Mouse (Mus musculus): Measurements from ENCODE around the gene Ywhah. TPM values are rescaled to one million over a fixed set of nuclear protein-coding genes. Genes with fewer than 3 reads are reported as not detected.

Gene Ywhah
- total RNA-seq (2022), result 10 to 100 TPM; 41.2 to 58.3 (median 44.9) TPM

DNA sequence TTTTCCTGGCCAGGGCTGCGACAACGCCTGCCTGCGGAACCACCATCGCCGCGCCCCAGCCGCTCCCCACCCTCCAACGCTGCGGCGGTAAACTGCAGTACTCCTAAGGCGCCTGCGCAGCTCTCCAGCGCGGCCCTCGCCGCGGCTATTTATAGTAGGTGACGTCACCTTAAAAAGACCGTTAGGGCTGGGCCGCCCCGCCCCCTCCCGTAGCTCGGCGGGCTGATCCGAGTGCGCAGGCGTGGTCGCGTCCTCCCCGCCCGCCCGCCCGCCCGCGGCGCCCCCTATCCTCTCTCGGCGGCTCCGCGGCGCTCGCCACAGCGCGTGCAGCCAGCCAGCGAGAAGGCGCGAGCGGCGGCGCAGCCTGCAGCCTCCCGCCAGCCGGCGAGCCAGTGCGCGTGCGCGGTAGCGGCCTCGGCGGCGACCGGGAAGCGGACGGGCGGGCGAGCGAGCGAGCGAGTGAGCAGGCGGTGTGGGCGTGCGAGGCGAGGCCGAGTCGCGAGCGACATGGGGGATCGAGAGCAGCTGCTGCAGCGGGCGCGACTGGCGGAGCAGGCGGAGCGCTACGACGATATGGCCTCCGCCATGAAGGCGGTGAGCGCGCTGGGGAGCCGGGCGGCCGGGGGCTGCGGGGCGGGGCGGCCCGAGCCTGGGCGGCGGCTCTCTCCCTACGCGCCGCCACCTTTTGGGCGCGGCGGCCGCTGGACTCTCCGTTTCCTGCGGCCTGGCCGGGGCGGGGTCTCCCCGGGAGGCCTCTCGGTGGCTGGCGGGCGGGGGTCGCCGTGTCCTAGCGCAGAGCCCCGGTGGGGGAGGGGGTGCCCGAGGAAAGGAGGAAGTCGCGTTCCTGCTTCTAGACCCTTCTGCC is at the start of gene Ywhah:
Ywhah (plus strand) TSS at position 256 of the 865 bp plus-strand sequence.
- DNase-seq (ENCODE audit: low spot score in 2 of 2), result peak; percentile 93 to 95

GRCm38 (mm10) chr5:32976541-32976940 is 42.1 kb upstream of the Ywhah start:
- no peak for DNase-seq (ENCODE audit: low spot score in 2 of 2)

- DNase-seq (ENCODE audit: low spot score in 2 of 2), result no peak
Observed at GRCm38 (mm10) chr5:32977179-32977578, 41.4 kb upstream of the Ywhah start.

- no peak for DNase-seq (ENCODE audit: low spot score in 2 of 2)
Observed at GRCm38 (mm10) chr5:32985379-32985778, 33.2 kb upstream of the Ywhah start.

DNA sequence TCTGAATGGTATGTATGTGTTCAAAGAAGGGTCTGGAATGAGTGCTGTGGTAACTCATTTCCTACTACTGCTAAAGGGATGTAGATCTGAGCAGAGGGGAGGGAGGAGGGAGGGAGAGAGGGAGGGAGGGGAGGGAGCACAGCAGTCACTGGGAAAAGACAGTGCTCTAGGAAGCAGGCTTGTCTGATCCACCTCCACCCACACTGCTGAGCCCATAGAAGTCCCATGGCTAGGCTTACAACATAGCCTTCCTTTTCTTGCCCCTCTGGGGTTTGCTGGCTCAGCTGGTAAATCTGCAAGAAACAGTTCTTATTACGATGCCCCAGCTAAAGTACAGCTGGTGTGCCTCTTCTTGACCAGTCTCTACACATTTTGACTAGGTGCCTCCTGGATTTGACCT is 30.7 kb upstream of the Ywhah start:
- no peak for DNase-seq (ENCODE audit: low spot score in 2 of 2)

GRCm38 (mm10) chr5:32989959-32990640 is 28.5 kb upstream of the Ywhah start:
- no peak for DNase-seq (ENCODE audit: low spot score in 2 of 2)

DNA sequence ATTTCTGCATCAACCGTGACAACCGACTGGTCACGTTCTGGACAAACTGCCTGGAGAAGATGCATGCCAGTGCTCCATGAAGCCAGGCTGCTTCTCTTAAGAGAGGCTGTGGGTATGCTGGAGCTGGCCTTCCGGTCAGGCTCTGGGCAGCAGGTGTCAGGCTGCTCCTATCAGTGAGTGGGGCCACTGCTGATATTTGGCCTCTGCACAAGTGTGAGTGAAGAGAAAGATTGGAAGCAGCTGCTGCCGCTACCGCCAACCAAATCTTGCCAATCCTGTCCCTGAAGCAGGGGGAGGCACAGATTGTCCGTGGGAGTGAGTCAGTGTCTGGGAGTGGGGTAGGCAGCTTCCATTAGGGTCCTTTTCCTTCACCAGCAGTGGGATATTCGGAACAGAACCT is 27.5 kb upstream of the Ywhah start:
- peak; percentile 9 to 13 for DNase-seq (ENCODE audit: low spot score in 2 of 2)

DNA sequence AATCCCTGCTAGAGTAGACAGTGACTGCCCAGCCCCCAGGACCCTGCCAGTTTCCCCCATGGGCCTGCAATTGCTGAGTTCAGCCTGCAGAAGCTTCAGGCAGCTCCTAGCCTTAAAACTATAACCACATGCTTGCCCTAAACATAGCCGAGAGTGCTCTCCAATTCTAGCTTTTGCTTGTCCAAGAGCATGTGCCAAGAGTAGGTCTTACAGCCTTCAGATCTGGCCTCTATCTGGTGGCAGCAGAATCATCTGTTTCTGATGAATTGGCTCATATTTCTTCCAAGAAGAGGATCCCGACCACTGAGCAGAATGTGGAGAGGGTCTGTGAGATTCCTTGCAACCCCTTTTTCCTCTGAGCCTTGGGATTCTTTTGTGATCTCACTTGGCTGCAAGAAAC is 24.1 kb upstream of the Ywhah start:
- no peak for DNase-seq (ENCODE audit: low spot score in 2 of 2)

DNA sequence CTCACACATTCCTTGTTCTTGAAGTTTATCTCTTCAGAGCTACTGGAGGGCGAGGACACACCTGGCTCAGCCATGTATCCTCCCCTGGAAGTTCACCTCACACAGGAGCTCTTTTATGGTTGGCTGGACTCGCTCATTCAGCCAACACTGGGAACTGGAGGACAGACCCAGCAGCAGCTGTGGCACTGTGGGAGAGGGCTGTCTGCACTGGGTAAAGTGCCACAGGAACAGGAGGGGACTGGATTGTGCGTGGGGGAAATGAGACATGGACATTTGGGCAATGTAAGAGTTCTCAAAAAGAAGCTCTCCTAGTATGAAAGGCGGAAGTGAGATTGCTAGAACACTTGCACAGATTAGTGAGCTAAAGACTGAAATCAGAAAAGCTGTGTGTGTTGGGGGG is 22.9 kb upstream of the Ywhah start:
- no peak for DNase-seq (ENCODE audit: low spot score in 2 of 2)

DNA sequence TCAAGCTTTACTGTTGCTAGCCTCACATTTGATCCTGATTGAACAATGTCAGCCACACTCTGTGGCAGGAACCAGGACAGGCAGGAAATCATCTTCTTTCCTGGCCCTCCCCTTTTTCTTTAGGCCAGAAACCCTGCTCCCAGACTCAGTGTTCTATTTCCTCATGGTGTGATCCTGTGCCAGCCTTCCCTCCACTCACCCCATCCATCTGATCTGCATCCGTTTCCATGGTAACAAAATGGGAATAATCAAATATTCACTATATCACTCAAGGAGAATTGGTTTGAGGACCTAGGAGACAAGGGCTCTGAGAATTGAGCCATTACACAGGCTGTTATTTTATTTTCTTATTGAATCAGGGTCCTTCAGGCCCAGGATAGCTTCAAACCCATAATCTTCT is 22.1 kb upstream of the Ywhah start:
- no peak for DNase-seq (ENCODE audit: low spot score in 2 of 2)

- DNase-seq (ENCODE audit: low spot score in 2 of 2), result no peak
Observed at GRCm38 (mm10) chr5:32997686-32998085, 20.9 kb upstream of the Ywhah start.

DNA sequence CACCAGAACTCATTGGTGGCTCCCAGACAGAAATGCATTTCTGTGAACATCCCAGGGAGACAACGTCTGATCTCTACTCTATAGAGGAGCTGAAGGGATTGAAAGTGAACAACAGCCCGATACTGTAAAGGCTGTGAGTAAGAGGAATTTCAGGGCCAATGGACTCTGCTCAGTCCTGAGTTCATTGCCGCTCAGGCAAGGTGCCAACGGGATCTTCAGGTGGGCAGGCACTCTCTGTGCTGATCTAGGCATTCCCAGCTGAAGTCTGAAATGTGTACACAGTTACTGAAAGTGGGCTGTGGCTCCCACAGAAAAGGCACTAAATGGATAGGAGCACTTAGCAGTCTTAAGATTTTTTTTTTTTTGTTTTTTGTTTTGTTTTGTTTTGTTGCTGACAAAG is 19.8 kb upstream of the Ywhah start:
- no peak for DNase-seq (ENCODE audit: low spot score in 2 of 2)

- no peak for DNase-seq (ENCODE audit: low spot score in 2 of 2)
Observed at GRCm38 (mm10) chr5:33001111-33001510, 17.5 kb upstream of the Ywhah start.

- DNase-seq (ENCODE audit: low spot score in 2 of 2), result no peak
Observed at GRCm38 (mm10) chr5:33002781-33003180, 15.8 kb upstream of the Ywhah start.

GRCm38 (mm10) chr5:33003500-33003899 is 15.1 kb upstream of the Ywhah start:
- DNase-seq (ENCODE audit: low spot score in 2 of 2), result no peak

DNA sequence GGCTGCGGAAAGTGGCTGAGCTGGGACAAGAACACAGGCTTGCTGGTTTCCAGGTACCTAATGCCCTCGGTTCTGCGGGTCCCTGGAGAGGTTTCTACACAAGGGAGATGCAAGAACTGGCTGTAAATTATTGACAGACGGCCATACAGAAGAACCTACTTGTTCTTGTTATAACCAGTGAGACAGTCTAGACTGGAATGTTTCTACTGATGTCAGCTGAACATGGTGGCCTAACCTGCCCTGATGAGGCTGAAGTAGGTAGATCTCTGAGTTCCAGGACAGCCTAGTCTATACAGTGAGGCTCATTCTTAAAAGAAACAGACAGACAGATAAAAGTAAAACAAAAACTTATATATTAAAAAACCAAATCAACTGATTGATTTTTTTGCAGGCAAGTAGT is 14.5 kb upstream of the Ywhah start:
- DNase-seq (ENCODE audit: low spot score in 2 of 2), result no peak

DNA sequence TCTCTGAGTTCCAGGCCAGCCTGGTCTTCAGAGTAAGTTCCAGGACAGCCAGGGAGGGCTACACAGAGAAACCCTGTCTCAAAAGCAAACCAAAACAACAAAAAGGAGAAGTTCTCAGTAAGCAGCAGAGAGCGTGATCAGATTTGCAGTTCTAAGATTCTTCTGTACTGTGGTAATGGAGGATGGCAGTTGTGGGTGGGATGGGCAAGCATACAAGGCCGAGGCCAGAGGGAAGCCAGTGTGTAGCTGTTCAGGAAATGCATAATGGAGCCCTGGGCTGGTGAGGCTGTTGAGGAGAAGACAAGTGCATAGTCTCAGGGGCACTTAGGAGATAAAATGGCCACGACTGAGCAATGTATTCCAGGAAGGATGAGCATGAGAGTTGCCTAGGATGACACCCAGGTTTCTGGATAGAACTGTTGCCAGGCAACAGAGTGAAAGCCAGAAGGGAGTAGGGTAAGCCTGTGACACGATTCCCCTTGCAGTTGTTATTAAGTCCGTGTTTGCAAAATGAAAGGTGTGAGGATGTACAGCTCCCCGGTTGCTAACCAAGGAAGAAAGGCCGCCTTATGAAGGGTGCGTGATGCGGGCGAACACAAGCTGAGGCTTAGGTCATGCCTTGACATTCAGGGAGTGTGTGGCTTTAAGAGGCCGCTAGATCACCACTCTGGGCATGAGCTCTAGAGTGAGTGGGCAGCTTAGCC is 13.0 kb upstream of the Ywhah start:
- no peak for DNase-seq (ENCODE audit: low spot score in 2 of 2)

DNA sequence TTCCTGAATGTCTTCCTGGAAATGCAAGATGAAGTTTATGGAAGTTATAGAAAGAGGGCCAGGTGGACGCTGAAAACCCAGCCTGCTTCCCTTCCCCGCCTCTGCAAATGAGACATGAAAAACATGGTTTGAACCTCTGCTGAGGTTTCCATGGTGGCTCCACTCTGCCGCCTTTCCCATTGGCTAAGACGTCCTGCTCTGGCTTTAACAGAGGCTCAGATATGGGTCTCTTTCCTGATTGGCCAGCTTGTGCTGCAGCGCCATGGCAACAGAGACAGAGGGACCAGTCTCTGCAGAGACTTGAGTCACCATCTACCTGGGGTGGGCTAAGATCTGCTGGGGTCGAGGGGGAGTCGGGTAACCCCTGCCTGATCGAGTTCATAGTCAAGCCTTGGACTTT is 11.9 kb upstream of the Ywhah start:
- no peak for DNase-seq (ENCODE audit: low spot score in 2 of 2)

GRCm38 (mm10) chr5:33007371-33007770 is 11.2 kb upstream of the Ywhah start:
- no peak for DNase-seq (ENCODE audit: low spot score in 2 of 2)

GRCm38 (mm10) chr5:33009301-33009700 is 9.3 kb upstream of the Ywhah start:
- DNase-seq (ENCODE audit: low spot score in 2 of 2), result no peak

DNA sequence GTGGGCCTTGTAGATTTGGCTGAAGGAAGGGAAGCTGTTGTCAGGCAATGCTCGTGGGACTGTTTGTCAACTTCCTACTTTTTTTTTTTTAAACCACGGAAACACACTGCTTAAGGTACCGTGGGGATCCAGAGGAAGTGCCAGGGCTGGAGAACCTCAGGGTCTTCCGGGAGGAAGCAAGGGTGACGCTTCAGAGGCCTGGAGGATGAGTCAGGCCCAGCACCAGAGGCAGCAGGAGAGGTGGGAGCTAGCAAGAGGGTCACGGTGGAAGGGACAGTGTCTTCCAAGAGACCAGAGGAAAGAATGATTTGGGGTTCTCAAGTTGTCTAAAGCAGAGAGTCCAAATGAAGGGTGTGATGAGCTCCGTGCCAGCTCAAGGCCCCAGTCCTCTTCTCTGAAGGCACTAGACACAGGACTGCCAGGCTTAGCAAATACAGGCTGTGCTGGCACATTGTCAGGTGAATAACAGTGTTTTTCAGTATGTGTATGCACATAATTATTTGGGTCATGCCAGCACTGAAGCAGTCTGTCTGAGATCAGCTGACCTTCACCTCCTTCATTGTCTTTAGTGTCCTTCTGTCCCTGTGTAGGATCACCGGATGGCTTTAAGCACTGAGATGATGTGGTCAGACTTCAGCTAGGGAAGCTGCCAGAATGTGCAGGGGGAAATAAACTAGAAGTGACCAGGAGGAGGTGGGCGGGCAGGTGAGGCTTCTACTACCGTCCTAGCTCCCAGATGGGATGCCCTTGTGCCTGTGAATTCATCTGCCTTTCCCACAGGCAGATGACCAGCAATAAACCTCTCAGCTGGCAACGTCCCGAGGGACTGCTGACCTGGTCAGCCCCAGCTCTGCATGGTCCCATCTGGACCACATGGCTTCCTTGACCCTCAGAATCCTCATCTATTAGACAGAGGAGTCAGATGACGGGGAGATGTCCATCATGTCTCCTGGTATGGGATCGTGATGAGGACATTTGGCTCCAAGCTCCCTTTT is 8.5 kb upstream of the Ywhah start:
- no peak for DNase-seq (ENCODE audit: low spot score in 2 of 2)
